Mouse (Mus musculus): ENCODE data around the gene Psen2. TPM values are rescaled to one million over a fixed set of nuclear protein-coding genes. Genes with fewer than 3 reads are reported as not detected.

The Psen2 gene
- polyA plus RNA-seq, 1 experiment from 2014 or later: 7.9 TPM

DNA sequence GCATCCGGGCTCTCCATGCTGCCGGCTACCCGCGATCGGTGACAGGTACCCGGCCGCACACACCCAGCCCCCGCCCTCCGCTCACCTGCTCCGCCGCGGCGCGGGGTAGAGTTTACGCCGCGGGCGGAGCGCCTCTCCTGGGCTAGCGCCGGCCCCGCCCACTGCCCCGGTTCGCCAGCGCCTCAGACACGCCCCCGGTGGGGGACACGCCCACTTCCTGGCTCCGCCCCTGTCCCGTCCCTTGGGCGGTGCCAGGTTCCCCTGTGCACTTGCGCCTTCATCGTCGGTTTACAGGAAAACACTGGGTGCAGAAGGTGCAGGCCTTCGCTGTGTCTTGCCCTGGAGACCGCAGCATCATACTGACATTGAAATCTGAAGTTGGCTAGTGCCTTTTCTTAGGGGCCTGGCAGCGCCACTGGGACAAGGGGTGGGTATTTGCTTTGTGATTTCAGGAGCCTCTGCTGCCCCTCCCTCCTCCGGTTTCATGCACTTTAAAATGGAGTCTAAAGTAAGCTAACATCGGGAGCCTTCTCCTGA lies 7.0 kb downstream of the Psen2 start:
- Histone ChIP-seq H3K9ac (peak overlapping the region; percentile 80), H3K27ac (ENCODE audit: low read depth) (peak overlapping the region; percentile 66), H3K36me3 (ENCODE audit: insufficient read depth) (no peaks in the 10 kb centered on the region), H3K4me2 (peak overlapping the region; percentile 99), H3K27me3 (ENCODE audit: insufficient read depth, low read length) (peaks cover 3% of the 10 kb centered on the region; the same call in 1 of the 2 replicates), H3K4me3 (ENCODE audit: low read depth, low read length) (peak overlapping the region; percentile 84), H3K9me3 (ENCODE audit: low read depth, low read length) (no peaks in the 10 kb centered on the region), H3K4me1 (ENCODE audit: insufficient read depth) (peaks cover 4% of the 10 kb centered on the region; the same call in 1 of the 2 replicates)
- WGBS: under 1% methylated on average over 38 of the region's 39 CpGs
- DNase-seq: peak; percentile 98
- no peak for TF ChIP-seq CTCF (IDR thresholded peaks at IDR 0.05; ENCODE audit: low read depth)
- ATAC-seq (ENCODE audit: insufficient read depth): peak; percentile 91

DNA sequence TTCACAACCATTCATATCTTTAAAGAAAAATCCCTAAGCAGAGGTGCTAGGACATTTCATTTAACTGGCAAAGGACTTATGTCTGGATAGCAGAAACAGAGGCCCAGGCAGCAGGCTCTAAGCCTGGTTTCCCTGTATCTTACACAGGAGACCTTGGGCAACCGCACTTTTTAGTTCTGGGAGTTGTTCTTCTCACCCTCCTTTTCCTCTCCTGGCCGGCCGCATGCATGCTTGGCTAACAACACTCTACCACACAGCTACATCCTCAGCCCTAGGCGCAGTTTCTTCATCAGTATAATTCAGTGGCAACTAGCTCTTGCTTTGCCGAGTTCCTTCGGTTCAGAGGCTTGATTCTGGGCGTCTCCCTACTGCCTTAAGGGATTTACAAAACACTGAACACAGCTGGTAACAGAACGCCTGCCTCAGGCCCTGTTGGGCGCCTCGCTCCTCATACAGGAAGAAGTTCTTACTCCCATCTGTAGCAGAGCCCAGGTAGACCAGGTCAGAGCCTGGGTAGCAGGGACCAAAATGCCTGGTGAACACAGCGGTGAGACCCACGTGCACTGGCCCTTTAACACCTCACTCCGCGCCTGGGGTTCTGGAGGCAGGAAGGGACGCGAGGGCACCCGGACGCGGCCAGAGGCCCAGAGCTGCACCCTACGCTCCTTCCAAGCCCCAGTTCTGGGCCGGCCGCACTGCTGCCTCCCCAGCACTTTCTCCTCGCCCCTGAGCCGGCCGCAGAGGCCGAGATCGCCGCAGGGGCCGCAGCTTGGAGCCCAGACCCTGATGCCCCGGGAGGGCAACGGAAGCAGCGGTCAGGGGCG lies 7.7 kb downstream of the Psen2 start:
- peak; percentile 42 for DNase-seq
- Histone ChIP-seq H3K4me3 (ENCODE audit: low read depth, low read length) (peak overlapping the region; percentile 84), H3K36me3 (ENCODE audit: insufficient read depth) (no peaks in the 10 kb centered on the region), H3K9ac (peak overlapping the region; percentile 80), H3K4me1 (ENCODE audit: insufficient read depth) (no peaks in the 10 kb centered on the region), H3K4me2 (peak overlapping the region; percentile 99), H3K27me3 (ENCODE audit: insufficient read depth, low read length) (peaks cover 3% of the 10 kb centered on the region; the same call in 1 of the 2 replicates), H3K9me3 (ENCODE audit: low read depth, low read length) (no peaks in the 10 kb centered on the region), H3K27ac (ENCODE audit: low read depth) (peak overlapping the region; percentile 50; the same call in 1 of the 2 replicates)
- WGBS: 3% methylated on average over 33 of the region's 33 CpGs
- TF ChIP-seq CTCF (IDR thresholded peaks at IDR 0.05; ENCODE audit: low read depth): no peak
- ATAC-seq (ENCODE audit: insufficient read depth): peak; percentile 65

DNA sequence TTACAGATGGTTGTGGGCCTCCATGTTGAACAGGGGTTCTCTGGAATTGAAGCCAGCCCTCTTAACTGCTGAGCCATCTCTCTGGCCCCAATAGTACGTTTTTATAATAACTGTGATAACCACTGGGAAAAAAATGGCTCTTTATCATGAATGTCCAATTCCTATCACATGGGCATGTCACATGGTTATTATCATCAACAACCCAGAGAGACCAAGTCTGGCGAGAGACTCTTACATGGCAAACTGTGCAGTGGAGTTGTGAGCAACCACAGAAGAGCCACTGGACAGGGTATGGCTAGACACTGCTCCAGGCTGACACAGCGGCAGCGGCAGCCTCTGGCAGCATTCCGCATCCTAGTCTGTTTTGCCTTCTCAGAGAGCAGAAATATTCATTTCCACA lies 8.9 kb downstream of the Psen2 start:
- H3K4me3 ChIP-seq (ENCODE audit: low read depth, low read length): no peak overlapping the region
- no peak for ATAC-seq (ENCODE audit: insufficient read depth)
- H3K27me3 ChIP-seq (ENCODE audit: insufficient read depth, low read length): peaks cover 3% of the 10 kb centered on the region; the same call in 1 of the 2 replicates
- no peaks in the 10 kb centered on the region for H3K36me3 ChIP-seq (ENCODE audit: insufficient read depth)
- no peaks in the 10 kb centered on the region for H3K4me1 ChIP-seq (ENCODE audit: insufficient read depth)
- 84% methylated on average over 5 of the region's 5 CpGs for whole genome bisulfite sequencing
- no peak for DNase-seq
- no peaks in the 10 kb centered on the region for H3K9me3 ChIP-seq (ENCODE audit: low read depth, low read length)
- no peak overlapping the region for H3K27ac ChIP-seq (ENCODE audit: low read depth)
- no peak overlapping the region for H3K4me2 ChIP-seq
- no peak overlapping the region for H3K9ac ChIP-seq
- no peak for TF ChIP-seq CTCF (IDR thresholded peaks at IDR 0.05; ENCODE audit: low read depth)

- WGBS: 78% methylated on average over 11 of the region's 11 CpGs
Measured at GRCm38 (mm10) chr1:180252656-180253190, 10.5 kb downstream of the Psen2 start.

DNA sequence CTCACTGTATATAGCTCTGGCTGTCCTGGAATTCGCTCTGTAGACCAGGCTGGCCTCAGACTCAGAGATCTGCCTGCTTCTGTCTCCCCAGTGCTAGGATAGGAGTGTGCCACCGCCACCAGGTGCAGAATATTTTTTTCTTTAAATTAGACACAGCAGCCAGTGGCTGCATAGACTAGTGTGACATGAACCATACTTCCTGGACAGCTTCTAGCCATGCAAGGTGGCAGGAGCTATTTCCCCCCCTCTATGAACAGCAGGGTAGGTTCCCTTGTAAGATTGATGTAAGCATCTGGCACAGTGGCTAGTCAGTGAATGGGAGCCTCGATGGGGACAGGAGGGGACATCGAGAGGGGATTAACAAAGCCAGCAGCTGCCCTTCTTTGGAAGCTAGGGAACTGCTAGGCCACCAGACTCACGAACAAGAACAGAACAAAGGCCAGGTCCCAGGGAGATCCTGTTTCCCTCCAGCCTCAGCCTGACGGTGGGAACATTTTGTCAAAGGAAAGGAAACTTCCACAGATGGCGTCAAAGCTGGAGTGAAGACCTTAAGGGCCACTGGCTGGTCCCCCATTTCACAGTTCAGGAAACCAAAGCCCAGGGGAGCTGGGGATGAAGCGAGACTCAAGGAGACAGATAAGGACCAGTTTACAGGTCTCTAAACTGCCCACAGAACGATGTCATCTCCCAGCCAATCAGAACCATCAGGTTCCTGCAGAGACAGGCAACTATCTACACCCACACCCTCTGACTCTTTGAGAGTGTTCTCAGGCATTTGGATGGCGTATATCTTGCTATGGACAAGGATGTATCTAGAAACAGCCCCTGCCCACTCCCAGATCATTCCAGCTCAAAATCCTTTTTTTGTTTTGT lies 11.8 kb downstream of the Psen2 start:
- no peak overlapping the region for H3K4me2 ChIP-seq
- no peak for DNase-seq
- TF ChIP-seq CTCF (IDR thresholded peaks at IDR 0.05; ENCODE audit: low read depth): no peak
- no peak overlapping the region for H3K9ac ChIP-seq
- H3K36me3 ChIP-seq (ENCODE audit: insufficient read depth): no peaks in the 10 kb centered on the region
- ATAC-seq (ENCODE audit: insufficient read depth): no peak
- no peak overlapping the region for H3K27ac ChIP-seq (ENCODE audit: low read depth)
- peaks cover 3% of the 10 kb centered on the region; the same call in 1 of the 2 replicates for H3K27me3 ChIP-seq (ENCODE audit: insufficient read depth, low read length)
- H3K9me3 ChIP-seq (ENCODE audit: low read depth, low read length): no peaks in the 10 kb centered on the region
- H3K4me1 ChIP-seq (ENCODE audit: insufficient read depth): peaks cover 4% of the 10 kb centered on the region
- 60% methylated on average over 10 of the region's 10 CpGs for WGBS
- H3K4me3 ChIP-seq (ENCODE audit: low read depth, low read length): no peak overlapping the region

More at GRCm38 (mm10) chr1:180252656-180253190, 10.5 kb downstream of the Psen2 start:
- H3K27me3 ChIP-seq (ENCODE audit: insufficient read depth, low read length): peaks cover 3% of the 10 kb centered on the region; the same call in 1 of the 2 replicates
- H3K9ac ChIP-seq: no peak overlapping the region
- no peaks in the 10 kb centered on the region for H3K36me3 ChIP-seq (ENCODE audit: insufficient read depth)
- H3K4me3 ChIP-seq (ENCODE audit: low read depth, low read length): no peak overlapping the region
- DNase-seq (no peak), ATAC-seq (ENCODE audit: insufficient read depth) (no peak)
- peaks cover 4% of the 10 kb centered on the region for H3K4me1 ChIP-seq (ENCODE audit: insufficient read depth)
- H3K4me2 ChIP-seq: no peak overlapping the region
- TF ChIP-seq CTCF (IDR thresholded peaks at IDR 0.05; ENCODE audit: low read depth): no peak
- H3K27ac ChIP-seq (ENCODE audit: low read depth): no peak overlapping the region
- H3K9me3 ChIP-seq (ENCODE audit: low read depth, low read length): no peaks in the 10 kb centered on the region

- ATAC-seq (ENCODE audit: insufficient read depth): no peak
- H3K9me3 ChIP-seq (ENCODE audit: low read depth, low read length): no peaks in the 10 kb centered on the region
- H3K4me1 ChIP-seq (ENCODE audit: insufficient read depth): peaks cover 4% of the 10 kb centered on the region
- no peak overlapping the region for H3K4me3 ChIP-seq (ENCODE audit: low read depth, low read length)
- H3K36me3 ChIP-seq (ENCODE audit: insufficient read depth): no peaks in the 10 kb centered on the region
- no peak for TF ChIP-seq CTCF (IDR thresholded peaks at IDR 0.05; ENCODE audit: low read depth)
- H3K27ac ChIP-seq (ENCODE audit: low read depth): peak overlapping the region; percentile 24; the same call in 1 of the 2 replicates
- peak overlapping the region; percentile 36 for H3K4me2 ChIP-seq
- 0 out of 2 replicates have a peak overlapping the region, but pooled peaks have one; percentile 9 for H3K9ac ChIP-seq
- 53% methylated on average over 8 of the region's 8 CpGs for WGBS
- peaks cover 3% of the 10 kb centered on the region; the same call in 1 of the 2 replicates for H3K27me3 ChIP-seq (ENCODE audit: insufficient read depth, low read length)
- no peak for DNase-seq
Measured at GRCm38 (mm10) chr1:180250441-180250830, 12.8 kb downstream of the Psen2 start.

Measured in lung, embryonic 14.5 days (tissue).